Mouse (Mus musculus) ES-Bruce4 (cell line): ENCODE results near the gene Bptf. TPM values are rescaled to one million over a fixed set of nuclear protein-coding genes. Genes with fewer than 3 reads are reported as not detected.
"Not testable (repeated sequence)": the region's sequence is repeated elsewhere in the genome, so short reads cannot be mapped to it uniquely, and the experiment has no call there.

Source experiments
- H3K27ac ChIP-seq: 2 replicates; pipeline ENCODE4 v1.5.1; 2012; ENCODE audit warnings: low read length, inconsistent platforms; ENCODE audit not compliant: insufficient read depth
- H3K27me3 ChIP-seq: 2 replicates; pipeline ENCODE4 v1.6.1; 2012; ENCODE audit warnings: mild to moderate bottlenecking, low read length, inconsistent platforms; ENCODE audit not compliant: control insufficient read depth, poor library complexity, insufficient read depth, severe bottlenecking
- H3K36me3 ChIP-seq: 2 replicates; pipeline ENCODE4 v1.6.1; 2012; ENCODE audit warnings: inconsistent platforms, mild to moderate bottlenecking, low read length, moderate library complexity; ENCODE audit not compliant: control insufficient read depth, poor library complexity, insufficient read depth, severe bottlenecking
- H3K4me1 ChIP-seq: one replicate; pipeline ENCODE4 v1.8.1; 2011; ENCODE audit warnings: low read length; ENCODE audit not compliant: control insufficient read depth, insufficient read depth
- H3K4me3 ChIP-seq: 2 replicates; pipeline ENCODE4 v1.5.1; 2011; ENCODE audit warnings: low read depth, mild to moderate bottlenecking, low read length
- H3K9ac ChIP-seq: 2 replicates; pipeline ENCODE4 v1.6.1; 2012; ENCODE audit warnings: low read depth, mild to moderate bottlenecking, inconsistent platforms; ENCODE audit not compliant: poor library complexity, severe bottlenecking
- H3K9me3 ChIP-seq: replicated peaks from 2 replicates; pipeline ENCODE4 v1.6.1; 2012; ENCODE audit warnings: mild to moderate bottlenecking, low read length, inconsistent platforms; ENCODE audit not compliant: control insufficient read depth, poor library complexity, insufficient read depth, severe bottlenecking
- CTCF ChIP-seq: IDR thresholded peaks from one replicate; pipeline ENCODE4 v1.8.1; 2011; ENCODE audit warnings: low read depth, low read length
- EP300 ChIP-seq: IDR thresholded peaks from 2 replicates; pipeline ENCODE4 v1.6.1; 2011; ENCODE audit warnings: low read depth, low read length; ENCODE audit not compliant: insufficient read depth
- POLR2A ChIP-seq: IDR thresholded peaks from one replicate; pipeline ENCODE4 v1.8.1; 2011; ENCODE audit warnings: low read length; ENCODE audit not compliant: insufficient read depth
- polyA plus RNA-seq: library from polyadenylated mRNA; stranded (reverse); fragments of >200 nt; gene quantifications from 2 replicates; pipeline ENCODE4 v1.2.4, GENCODE M21; 2011; ENCODE audit warnings: low read depth; ENCODE audit not compliant: missing spikeins, insufficient read depth, insufficient read length

The Bptf gene
- polyA plus RNA-seq, 1 experiment, result 101 TPM

DNA sequence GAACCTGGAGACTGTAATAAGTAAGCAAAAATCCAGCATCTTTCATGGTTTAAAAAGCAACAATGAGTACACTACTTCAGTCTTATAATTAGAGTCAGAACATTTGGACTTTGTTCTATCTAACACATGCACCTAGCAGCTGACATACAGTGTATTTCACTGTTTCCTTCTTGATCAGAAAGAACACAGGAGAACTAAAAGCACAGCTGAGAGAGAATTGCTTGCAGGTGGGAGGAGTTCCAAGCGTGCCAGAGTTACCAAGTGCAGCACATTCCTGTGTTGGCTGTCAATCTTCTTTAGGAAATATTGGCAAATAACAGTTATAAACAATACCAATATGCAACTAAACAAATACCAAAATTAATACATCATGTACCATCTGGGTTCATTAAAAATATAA, 71.0 kb downstream of the Bptf start:
- peaks cover 76% of the 10 kb centered on the region for H3K36me3 ChIP-seq
- no peak overlapping the region for H3K4me3 ChIP-seq
- H3K27me3 ChIP-seq, result no peaks in the 10 kb centered on the region
- no peak for TF ChIP-seq EP300
- no peaks in the 10 kb centered on the region for H3K4me1 ChIP-seq
- H3K27ac ChIP-seq, result no peak overlapping the region
- H3K9ac ChIP-seq, result no peak overlapping the region
- H3K9me3 ChIP-seq, result no peaks in the 10 kb centered on the region

DNA sequence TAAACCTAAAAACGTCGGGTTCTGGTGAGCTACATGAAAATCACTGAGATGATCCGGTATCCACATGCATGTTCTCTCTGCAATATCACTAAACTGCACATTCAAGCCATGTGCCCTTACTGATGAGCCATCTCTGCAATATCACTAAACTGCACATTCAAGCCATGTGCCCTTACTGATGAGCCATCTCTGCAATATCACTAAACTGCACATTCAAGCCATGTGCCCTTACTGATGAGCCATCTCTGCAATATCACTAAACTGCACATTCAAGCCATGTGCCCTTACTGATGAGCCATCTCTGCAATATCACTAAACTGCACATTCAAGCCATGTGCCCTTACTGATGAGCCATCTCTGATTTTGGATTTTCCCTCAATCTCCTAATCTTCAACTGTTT, 72.3 kb downstream of the Bptf start:
- H3K27me3 ChIP-seq, H3K9ac ChIP-seq, H3K4me3 ChIP-seq, H3K27ac ChIP-seq, H3K4me1 ChIP-seq, H3K9me3 ChIP-seq: not testable (repeated sequence)
- peaks cover 77% of the 10 kb centered on the region for H3K36me3 ChIP-seq

GRCm38 (mm10) chr11:107057391-107057790, 74.5 kb downstream of the Bptf start:
- Histone ChIP-seq H3K9ac (no peak overlapping the region), H3K27ac (no peak overlapping the region), H3K4me3 (no peak overlapping the region), H3K27me3 (no peaks in the 10 kb centered on the region), H3K4me1 (no peaks in the 10 kb centered on the region), H3K9me3 (no peaks in the 10 kb centered on the region), H3K36me3 (peaks cover 82% of the 10 kb centered on the region)
- no peak for TF ChIP-seq POLR2A
- TF ChIP-seq EP300, result no peak
- no peak for TF ChIP-seq CTCF

DNA sequence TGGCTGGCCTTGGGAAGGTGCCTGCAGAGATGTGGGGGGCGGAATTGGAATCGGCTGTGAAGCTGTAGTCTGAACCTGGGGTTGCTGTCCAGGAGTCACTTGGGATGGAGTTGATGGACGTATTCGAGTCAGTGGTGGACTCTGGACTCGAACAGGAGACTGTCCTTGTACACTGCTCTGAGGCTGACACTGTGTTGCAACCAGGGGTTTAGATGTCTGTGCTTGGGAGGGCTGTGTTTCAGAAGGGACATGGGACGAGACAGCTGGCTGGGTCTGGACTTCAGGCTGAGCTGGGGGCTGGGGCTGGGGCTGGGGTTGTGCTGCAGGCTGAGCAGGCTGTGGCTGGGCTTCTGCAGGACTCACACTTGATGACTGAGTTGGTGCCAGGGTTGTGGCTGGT, 77.1 kb downstream of the Bptf start:
- peaks cover 65% of the 10 kb centered on the region for H3K36me3 ChIP-seq

DNA sequence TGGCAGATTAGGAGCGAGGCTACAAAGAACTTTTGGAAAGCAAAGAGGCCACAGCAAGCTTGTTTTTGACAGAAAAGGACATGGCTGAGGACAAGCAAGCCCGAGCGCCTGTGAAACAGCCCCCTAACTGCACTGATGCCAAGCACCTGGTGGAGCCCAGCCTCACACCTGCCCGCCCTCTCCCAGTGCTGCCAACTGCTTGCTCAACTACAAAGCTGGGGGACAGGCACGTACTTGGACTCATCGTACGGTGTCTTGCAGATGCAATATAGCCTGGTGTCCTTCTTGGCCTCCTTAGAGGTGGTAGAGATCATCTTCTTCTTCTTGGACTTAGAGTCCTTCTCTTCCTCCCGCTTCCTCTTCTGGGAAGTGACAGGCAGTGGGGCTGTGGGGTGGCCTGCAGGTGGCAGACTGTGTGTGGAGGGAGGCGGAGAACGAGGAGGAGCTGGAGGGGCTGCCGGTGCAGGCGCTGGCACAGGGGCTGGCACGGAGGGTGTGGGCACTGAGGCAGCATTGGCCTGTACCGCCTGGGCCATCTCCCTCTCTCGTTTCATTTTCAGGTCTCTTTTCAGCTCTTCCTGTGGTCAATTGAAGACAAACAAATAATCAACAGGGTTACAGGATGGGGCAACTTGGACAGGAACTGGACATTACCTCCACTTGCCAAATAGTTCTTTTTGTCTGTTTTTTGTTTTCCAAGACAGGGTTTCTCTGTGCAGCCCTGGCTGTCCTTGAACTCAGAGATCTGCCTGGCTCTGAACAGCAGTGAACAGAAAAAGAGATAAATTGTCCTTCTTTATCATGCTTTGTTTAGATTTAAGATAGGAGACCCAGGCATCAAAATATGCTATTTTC, 84.9 kb downstream of the Bptf start:
- peaks cover 27% of the 10 kb centered on the region for H3K36me3 ChIP-seq
- H3K27ac ChIP-seq, result no peak overlapping the region
- H3K9me3 ChIP-seq, result no peaks in the 10 kb centered on the region
- H3K9ac ChIP-seq, result no peak overlapping the region
- no peak overlapping the region for H3K4me3 ChIP-seq
- no peaks in the 10 kb centered on the region for H3K4me1 ChIP-seq
- H3K27me3 ChIP-seq, result no peaks in the 10 kb centered on the region
- TF ChIP-seq CTCF, result no peak
- no peak for TF ChIP-seq EP300
- TF ChIP-seq POLR2A, result no peak

More for the DNA sequence above, 77.1 kb downstream of the Bptf start:
- TF ChIP-seq POLR2A (no peak), EP300 (no peak)
- no peak overlapping the region for H3K4me3 ChIP-seq
- H3K4me1 ChIP-seq, result no peaks in the 10 kb centered on the region
- no peak overlapping the region for H3K27ac ChIP-seq
- no peaks in the 10 kb centered on the region for H3K9me3 ChIP-seq
- no peaks in the 10 kb centered on the region for H3K27me3 ChIP-seq
- no peak overlapping the region for H3K9ac ChIP-seq

GRCm38 (mm10) chr11:107045546-107045945, 86.4 kb downstream of the Bptf start:
- no peaks in the 10 kb centered on the region for H3K9me3 ChIP-seq
- H3K4me1 ChIP-seq, result no peaks in the 10 kb centered on the region
- no peak overlapping the region for H3K9ac ChIP-seq
- H3K27ac ChIP-seq, result no peak overlapping the region
- H3K4me3 ChIP-seq, result no peak overlapping the region
- peaks cover 37% of the 10 kb centered on the region for H3K36me3 ChIP-seq
- no peak for TF ChIP-seq EP300
- no peak for TF ChIP-seq POLR2A
- TF ChIP-seq CTCF, result no peak
- no peaks in the 10 kb centered on the region for H3K27me3 ChIP-seq
